Mouse (Mus musculus) CD4-positive, CD25-positive, alpha-beta regulatory T cell, adult 4 months (primary cell): ENCODE measurements around the gene Nos1ap. TPM values are rescaled to one million over a fixed set of nuclear protein-coding genes. Genes with fewer than 3 reads are reported as not detected.

ENCODE experiments used
- ATAC-seq: one replicate; pipeline ENCODE4 v1.8.0; 2017
- polyA plus RNA-seq, 2 experiments: library from polyadenylated mRNA; unstranded; fragments of 100-300 nt; shearing (Covaris generic); gene quantifications; one replicate each; pipeline ENCODE4 v1.2.1; 2017

Nos1ap gene
- polyA plus RNA-seq, 2 experiments from 2014 or later: 0.19 to 0.29 TPM

DNA sequence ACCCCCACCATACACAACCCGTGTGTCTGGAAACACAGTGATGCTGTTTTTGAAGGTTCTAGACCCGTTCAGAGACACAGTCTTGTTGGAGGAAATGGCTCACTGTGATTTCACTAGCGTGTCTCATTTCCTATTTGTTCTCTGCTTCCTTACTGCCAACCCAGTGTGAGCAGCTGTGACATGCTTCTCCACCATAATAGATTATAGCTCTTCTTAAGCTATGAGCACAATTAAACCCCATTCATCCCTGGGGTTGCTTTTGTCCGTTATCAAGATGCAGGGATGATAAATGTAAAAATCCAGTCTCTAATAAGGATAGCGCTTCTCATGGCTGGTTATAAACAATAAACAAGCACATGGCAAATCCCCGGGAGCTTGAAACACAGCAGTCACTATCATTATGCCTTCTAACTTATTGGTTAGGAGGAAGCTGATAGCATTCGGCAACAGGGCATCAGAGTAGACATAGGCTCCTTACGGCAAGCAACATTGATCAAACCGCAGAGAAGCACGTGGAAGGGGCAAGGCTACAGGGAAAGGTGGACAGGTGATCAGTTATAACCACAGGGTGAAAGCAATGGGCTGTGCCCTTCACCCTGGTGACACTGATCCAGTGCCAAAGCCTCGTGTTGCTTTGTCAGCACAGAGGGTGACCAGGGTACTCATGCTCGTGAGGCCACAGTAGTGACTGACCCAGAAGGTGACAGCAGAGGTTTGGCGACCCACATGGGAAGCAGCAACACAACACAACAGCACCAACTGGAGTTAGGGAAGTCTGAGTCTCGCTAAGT lies 133.6 kb downstream of the Nos1ap start:
- ATAC-seq: no peak

DNA sequence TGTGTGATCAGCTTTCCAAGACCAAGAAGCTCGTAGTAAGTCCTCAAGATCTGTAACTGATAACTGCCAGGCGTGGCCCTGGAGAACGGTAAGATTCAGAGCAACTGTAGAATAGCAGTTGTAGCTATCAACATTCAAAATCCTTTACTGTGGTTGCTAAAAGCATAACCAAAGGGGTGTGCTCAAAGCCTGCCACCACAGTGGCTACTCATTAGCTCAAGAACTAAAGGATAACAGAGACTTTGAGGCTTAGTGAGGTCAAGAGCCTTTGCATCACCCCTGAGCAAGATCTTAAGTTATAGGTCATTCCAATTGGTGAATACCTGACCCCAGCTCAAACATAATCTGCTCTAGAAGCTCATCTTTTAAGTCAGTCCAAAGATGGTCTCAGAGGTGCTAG lies 134.3 kb downstream of the Nos1ap start:
- no peak for ATAC-seq

DNA sequence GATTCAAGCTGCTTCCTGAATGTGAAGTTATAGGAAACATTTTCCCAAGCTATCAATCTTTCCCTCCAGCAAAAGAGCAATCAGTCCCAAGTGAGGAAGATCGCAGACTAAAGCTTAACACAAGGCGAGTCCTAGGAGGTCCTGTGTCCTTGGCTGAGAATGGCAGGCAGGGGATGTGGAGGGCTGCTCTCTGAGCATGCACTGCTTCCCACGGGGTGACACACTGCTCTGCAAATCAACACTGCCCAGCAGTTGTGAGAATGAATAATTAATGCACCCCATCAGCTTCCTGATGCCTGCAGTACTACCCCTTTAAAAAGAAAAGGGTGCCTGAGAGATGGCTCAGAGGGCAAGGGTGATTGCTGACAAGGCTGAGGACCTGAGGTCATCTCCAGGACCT lies 136.2 kb downstream of the Nos1ap start:
- no peak for ATAC-seq

DNA sequence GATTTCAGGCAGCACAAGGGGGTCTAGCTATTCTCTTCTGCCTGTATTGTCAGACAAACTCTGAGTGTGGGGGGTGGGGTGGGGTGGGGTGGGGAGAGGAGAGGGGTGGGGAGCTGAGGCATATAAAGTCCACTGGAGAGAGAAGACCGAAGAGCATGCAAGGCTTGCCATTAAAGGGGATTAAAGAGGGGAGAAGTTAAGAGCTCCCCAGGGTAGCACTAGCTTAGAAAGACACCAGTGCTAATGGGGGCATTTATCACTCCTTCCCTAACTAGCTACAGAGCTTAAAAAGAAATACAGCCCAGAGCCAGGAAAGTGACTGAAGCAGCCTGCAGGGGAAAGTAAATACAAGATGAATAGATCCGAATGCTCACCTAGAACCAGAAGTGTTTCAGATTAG lies 141.4 kb downstream of the Nos1ap start:
- no peak for ATAC-seq

DNA sequence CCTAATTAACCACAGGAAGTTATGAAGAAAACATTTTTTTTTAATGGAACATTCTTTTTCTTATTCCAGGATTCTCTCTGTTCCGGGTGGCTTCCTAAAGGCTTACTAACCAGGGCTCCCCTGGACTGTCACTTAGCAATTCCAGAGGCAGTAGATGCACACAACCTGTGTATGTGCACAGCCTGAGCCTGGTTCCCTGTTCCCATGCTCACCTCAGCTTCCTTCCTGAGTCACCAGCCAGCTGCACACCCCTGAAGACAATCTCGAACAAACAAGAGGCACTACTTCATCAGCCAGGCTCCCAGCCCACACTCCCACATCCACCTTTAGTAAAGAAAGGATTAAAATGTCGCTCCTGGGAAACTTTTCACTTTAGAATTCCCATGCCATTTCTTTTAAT lies 144.2 kb downstream of the Nos1ap start:
- ATAC-seq: no peak

DNA sequence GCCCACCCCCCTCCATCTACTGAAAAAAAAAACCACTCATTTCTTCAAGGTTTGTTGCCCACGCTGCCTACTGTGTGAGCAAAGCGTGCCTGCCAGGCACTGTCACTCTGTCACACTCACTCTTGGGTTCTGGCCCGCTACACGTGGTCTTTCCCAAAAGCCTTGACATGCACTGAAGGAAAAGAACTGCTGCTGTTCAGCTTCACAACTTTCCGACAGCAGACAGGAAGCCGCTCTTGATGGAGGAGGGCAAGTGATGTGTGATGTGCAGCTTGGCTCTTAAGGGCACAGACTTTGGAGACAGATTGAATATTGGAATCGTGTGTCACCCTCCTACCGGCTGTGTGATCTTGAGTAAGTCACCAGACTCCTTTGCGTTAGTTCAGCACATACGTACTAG lies 149.3 kb downstream of the Nos1ap start:
- ATAC-seq: no peak

DNA sequence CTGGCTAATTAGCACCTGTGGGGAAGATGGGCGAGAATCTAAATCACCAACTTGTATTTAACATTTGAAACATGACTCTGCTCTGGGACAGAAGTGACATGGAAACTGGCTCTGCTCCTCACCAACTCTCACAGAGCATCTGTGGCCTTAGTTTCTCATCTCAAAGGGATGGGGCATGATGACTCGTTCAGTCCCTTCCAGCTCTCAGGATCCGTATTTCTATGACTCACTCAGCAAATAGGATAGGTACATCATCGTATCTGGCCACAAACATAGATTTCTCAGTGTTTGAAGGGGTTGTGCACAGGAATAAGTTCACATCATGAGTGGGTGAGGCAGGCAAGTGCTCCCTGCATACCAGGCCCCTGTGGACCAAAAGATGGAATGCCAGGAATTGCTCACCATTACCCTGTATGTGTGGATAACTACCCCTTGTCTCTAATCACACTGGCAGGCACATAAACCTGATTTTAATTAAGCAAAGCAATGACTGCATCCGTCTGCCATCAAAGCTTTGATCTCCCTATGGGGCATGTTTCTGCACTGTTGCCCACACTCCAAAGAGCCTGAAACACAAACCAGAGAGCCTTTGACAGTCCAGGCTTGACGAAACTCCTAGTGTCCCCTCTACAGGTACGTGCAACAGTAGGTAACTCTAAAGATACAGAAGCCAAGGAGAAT lies 151.1 kb downstream of the Nos1ap start:
- no peak for ATAC-seq

DNA sequence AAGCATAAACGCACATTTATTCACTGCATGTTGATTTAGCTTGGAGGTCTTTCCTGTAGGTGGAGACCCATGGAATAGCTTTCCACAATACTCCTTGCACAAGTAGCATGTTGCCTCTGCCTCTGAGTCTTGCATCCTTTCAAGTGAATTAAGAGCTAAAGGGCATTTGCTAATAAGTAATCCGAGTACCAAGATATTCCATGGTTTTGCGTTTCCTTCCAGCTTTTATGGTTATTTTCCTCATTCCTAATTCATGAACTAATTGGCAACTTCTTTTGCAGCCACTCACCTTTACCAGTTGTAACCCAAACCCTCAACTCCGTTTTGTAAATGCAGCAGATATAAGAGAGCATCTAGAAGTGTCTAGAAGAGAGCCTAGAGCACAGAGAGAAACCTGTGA lies 155.5 kb downstream of the Nos1ap start:
- no peak for ATAC-seq

DNA sequence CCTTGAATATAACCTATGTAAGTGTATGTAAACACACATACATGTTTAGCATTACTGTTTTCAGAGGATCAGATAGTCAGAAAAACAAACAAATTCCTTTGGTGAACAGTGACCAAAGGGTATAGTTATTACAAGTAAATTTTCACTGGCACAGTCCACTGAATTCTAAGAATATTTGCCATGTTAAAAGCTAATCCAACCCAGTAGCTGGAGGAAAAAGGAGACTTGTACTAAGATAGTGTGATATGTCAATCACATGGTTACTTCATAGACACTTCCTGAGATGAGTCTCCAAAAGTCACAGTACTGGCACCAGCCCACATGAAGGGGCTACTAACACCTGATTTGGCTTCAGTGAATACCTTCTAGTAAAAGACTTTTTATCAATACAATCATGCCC lies 156.0 kb downstream of the Nos1ap start:
- no peak for ATAC-seq

DNA sequence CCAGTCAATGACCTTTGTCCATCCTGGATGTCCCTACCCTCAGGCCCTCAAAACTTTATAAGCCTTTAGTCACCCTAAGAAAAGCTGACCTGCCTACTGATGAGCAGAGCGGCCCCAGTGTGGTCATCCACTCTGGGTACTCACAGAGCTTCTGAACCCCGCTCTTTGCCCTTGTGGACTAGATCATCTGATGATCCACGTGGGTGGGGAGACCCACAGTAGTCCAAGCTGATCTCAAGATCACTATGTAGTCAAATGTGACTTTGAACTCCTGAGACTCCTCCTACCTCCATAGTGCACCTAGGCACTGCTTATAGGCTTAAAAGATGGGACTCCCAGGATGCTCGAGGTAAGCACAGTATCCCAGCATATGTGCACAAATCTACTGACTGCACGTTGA lies 157.4 kb downstream of the Nos1ap start:
- no peak for ATAC-seq

DNA sequence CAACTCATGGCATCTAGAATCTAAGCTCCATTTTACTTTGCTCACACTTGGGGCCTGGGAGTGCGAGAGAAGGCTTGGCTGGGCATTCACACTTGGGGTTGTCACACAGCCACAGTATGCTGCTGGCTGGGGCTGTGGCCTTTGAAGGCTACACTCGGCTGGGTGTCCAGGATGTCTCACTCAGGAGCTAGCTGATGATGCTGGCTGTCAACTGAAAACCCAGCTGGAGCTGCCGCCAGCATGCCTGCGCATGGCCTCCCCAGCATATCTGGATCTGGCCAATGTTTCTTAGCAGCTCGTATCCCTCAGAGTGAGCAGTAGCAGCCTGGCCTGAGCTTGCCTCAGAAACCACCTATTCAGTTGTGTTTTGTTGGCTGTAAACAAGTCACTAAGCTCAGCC lies 158.3 kb downstream of the Nos1ap start:
- no peak for ATAC-seq

DNA sequence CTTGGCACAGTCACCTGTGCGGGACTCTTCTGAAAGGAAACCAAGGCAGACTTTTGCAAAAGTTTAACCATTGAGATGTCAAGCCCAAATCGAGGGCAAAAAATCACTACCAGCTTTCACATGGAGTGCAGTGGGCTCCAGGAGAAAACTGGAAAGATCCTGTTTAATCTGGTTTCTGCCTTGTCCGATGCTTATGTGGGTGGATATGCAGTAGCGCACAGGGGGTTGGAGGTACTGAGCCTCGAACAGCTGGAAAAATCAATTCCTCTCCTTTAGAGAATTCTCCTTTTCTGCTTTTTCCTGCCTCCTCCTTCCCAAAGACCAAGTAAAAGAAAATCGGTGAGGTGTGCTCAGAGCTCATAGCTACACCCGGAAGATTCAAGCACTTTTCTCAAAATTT lies 159.0 kb downstream of the Nos1ap start:
- ATAC-seq: no peak

DNA sequence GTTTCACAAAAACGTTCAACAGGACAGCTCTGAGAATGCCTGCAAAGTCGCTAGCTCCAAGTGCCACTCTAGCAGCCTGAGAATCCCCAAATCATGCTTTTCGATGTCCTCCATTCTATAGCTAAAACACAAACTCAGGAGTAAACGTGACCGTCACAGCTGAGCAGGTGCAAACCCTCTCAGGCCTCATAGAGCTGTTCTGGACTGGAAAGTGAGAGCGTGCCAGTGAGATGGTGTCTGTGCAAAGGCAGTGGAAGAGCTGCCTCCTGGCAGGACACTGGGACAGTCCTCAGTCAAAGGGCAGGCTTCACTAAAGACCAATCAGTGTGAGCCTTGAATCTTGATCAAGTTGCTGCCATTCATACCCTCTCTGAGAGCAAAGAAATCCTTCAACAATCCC lies 160.0 kb downstream of the Nos1ap start:
- no peak for ATAC-seq

DNA sequence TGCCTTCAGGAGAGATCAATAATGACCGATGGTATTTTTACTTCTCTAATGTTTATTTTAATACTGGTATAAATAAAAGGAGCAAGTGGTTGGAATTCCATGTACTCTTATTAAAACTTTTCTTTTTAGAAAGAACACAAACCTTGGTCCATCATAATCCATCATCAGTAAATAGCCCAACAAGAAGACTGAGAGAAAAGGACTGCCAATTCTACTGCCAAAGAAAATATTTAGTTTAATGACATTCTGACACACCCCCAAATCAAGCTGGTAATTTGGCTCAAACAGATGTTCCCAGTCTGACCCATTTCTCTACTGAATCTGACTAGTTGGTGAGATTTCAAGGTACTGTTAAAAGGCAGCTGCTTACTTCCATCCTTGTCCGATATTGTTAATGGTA lies 161.5 kb downstream of the Nos1ap start:
- ATAC-seq: no peak

DNA sequence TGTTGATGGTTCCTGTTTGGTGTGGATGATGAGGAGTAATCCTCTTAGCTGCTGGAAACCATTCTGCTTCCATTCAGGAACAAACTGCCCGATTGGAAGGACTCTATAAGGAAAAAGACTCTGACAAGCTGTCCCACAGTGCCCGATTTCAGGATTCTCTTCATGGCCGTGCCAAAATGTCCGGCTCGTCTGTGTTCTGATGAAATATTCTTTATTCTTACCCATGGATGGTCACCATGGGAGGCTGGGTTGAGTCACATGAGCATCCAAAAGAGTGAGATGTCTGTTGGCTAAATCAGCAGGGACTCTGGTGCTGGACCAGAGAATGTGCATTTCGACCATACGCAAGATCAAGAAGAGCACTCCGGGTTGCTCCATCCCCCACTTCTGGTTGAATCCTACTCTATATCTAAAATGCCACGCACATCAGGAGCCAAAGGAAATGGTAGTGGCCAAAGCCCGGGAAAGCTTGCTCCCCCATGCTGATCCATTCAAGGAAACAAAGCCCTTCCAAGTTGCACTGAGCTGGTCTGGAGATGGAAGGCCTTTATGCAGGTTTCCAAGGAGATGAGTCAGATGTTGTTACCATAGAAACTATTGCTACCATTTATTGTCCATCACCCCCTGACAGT lies 165.3 kb downstream of the Nos1ap start:
- ATAC-seq: no peak

DNA sequence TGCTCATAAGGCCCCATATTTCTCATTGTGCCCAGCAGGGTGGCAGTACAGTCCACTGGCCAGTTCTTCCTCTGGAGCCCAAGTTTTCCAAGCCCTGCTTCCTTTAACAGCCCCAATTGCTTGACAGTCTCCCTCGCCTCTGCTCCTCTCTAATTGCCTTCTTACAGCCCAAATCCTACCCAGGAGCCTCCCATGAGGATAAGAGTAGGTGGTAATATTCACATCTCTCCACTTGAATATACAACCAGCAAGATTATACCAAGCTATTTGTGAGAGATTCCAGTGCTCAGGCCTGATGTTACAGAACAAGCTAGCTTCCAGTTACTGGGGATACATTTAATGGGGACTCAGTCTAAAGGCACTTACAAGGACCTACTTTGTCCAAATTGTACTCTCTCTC lies 166.6 kb downstream of the Nos1ap start:
- no peak for ATAC-seq

DNA sequence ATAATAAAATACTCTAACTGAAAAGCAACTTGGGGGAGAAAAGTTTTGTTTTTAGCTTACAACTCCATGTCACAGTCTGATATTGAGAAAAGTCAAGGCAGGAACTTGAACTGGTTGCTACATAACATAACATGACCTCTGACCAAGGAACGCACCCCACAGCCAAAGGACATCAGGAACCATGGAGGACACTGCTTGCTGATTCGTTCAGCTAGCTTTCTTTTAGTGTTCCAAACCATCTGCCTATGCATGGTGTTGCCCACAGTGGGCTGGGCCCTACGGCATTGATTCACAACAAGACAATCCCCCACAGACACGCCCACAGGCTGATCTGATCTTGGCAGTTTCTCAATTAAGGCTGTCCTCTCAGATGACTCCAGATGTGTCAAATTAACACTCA lies 167.5 kb downstream of the Nos1ap start:
- no peak for ATAC-seq

DNA sequence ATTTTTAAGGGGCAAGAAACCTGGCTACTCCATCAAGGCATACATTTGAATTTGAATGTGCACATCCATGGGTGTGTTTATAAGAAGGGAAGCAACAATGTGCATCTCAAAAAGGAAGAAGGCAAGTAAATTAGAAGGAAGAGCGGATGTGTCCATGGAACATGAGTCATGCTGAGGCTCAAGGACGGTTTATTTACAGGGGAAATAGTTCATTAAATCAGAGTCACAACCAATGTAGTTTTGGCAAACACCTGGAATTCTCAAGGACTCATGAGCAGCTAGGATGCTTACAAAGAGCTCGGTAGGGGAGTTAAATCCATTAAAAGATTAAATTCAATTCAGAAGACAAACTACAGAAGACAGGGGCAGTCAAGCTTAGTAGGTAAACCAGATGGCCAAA lies 169.7 kb downstream of the Nos1ap start:
- no peak for ATAC-seq

DNA sequence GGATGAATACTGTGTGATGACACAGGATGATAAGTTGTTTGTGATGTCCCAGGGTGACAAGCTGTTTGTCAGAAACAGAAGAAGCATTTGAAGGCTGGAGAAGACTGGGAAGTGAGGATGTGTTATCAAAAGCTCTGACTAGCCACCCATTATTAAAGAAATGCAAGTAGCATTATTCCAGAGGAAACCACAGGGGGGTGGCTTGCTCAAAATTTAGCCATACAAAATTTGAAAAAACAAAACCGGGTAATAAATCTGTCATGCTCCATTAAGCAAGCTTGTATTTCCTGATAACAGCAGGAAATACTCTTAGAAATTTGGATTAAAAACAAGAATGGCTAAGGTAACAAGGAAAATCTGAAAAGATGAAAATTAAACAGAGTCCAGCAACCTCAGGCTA lies 171.5 kb downstream of the Nos1ap start:
- ATAC-seq: no peak

DNA sequence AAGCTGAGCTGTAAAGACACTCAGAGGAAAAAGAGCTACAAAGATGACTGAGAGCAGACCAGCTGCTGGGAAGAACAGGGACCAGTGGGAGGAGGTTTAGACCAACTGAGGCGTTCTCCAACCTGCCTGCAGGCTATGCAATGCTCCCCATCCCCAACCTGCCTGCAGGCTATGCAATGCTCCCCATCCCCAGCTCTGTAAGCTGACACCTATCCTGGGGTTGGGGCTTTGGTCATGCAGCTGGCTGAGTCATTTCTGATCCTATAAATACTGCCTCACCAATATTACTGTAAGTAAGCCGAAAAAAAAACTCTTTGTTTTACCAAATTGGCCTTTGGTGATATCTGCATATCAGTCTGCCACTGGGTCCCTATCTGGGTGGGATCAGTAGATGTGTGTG lies 172.7 kb downstream of the Nos1ap start:
- ATAC-seq: no peak

DNA sequence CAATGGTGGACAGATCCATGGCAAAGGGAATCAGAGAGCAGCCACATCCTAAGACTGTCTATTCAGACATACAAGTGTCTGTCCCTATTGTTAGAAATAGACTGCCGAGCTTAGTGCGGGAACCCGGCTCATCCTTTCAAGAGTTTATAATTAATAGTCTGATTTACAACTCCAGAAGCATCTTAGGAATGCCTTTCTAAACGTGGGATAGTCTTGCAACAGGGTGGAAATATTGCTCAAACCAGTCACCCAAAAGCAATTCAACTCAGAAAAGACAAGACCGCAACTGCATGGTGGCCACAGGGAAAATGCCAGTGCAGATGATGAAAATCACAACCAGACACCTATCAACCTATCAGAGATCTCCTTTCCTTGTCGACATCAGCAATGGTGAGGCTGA lies 173.5 kb downstream of the Nos1ap start:
- ATAC-seq: no peak

DNA sequence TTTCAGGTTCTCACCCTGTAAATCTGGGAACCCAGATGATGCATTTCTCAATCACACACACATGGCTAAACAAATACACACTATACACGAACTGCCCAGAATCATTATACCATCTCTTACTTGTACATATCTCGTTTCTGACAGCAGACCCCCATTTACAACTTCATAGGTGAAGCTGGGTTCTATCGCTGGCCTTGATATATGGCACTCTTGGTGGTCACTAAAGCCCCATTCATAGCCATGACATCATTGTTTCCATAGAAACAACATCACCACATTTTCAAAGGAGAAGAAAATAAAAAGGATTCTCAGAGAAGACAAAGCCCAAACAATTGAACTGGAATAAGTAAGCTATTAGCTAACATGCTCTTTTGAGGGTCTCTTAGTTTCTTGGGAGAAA lies 174.3 kb downstream of the Nos1ap start:
- ATAC-seq: no peak

DNA sequence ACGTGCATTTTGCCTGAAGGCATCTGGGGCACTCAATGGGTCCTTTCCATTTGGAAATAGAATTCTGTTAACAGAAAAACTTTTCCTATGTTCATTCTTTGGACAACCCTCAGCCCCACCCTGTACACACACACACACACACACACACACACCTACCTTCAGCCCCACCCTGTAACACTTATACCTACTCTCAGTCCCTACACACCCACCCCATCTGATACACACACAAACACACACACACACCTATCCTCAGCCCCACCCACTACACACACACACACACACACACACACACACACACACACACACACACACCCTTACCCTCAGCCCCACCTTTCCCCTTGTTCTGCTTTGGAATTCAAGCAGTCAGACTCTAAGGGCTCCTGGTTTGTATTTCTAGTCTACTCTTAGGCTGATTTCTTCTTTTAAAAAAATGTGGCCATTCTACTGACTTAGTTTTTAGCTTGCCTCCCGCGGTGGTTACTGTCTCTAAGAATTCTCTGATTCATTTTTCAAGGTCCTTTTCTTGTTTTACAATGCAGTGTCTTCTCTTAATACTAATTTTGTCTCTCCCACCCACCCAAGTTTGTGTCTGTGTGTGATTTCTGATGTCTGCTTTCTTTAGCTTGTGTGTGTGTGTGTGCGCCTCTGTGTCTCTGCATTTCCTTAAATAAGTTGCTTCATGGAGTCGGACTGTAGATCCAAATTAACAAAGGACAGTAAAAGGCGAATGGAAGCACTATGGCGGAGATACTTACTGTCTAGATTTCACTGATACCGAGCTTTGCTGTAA lies 179.1 kb downstream of the Nos1ap start:
- no peak for ATAC-seq
